Mouse (Mus musculus): ENCODE data around the gene Nip7. TPM values are rescaled to one million over a fixed set of nuclear protein-coding genes. Genes with fewer than 3 reads are reported as not detected.
A peak's percentile ranks its signal among the peaks of the same experiment; 100 is the strongest.

The Nip7 gene
- polyA plus RNA-seq, 1 experiment from 2014 or later = 108 TPM

DNA sequence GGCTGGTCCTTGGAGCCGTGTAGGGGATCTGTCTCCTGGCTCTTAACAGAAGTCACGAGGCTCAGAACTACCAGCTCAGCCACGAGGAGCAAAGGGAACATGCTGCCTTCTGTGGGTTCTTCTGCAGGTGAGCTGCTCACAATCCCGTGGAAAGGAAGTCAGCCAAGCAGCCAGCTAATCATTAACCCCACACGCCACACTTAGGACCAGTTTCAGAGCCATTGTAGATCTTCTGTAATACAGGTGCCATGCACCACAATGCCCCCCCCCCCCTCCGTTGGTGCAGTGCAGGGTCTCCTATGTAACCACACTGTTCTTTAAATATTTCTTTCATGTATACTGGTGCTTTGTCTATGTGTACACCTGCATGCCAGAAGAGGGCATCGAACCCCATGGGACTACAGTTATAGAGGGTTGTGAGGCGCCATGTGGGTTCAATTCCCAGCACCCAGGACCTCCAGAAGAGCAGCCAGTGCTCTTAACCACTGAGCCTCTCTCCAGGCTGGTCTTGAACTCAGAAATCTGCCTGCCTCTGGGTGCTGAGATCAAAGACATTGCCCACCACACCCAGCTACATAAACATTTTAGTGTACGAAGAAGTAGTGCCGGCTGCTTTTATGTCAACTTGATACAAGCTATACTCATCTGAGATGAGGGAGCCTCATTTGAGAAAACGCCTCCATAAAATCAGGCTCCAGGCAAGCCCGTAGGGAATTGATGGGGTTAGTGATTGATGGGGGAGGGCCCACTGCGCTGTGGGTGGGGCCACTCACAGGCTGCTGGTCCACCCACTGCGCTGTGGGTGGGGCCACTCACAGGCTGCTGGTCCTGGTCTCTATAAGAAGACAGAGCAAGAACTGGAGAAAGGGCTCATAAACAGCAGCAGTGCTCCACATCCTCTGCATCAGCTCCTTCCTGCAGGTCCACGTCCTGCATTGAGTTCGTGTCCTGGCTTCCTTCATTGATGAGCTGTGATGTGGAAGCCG is 9.1 kb downstream of the Nip7 start, which contains the start of gene Tmed6:
Gene Tmed6 (minus strand): TSS at position 134 of the 986 bp plus-strand sequence.
- Histone ChIP-seq H3K27me3 (ENCODE audit: insufficient read depth, low read length) (no peaks in the 10 kb centered on the region), H3K4me1 (ENCODE audit: insufficient read depth) (no peaks in the 10 kb centered on the region), H3K27ac (ENCODE audit: low read depth) (no peak within 1 kb of the TSS), H3K9ac (no peak within 1 kb of the TSS), H3K4me3 (ENCODE audit: low read depth, low read length) (no peak within 1 kb of the TSS), H3K9me3 (ENCODE audit: low read depth, low read length) (no peaks in the 10 kb centered on the region), H3K36me3 (ENCODE audit: insufficient read depth) (peaks cover 18% of the 10 kb centered on the region), H3K4me2 (no peak within 1 kb of the TSS)
- DNase-seq (peak; percentile 18), ATAC-seq (ENCODE audit: insufficient read depth) (no peak)
- no peak for TF ChIP-seq CTCF (IDR thresholded peaks at IDR 0.05; ENCODE audit: low read depth)
- 44% methylated on average over 17 of the region's 17 CpGs for WGBS

DNA sequence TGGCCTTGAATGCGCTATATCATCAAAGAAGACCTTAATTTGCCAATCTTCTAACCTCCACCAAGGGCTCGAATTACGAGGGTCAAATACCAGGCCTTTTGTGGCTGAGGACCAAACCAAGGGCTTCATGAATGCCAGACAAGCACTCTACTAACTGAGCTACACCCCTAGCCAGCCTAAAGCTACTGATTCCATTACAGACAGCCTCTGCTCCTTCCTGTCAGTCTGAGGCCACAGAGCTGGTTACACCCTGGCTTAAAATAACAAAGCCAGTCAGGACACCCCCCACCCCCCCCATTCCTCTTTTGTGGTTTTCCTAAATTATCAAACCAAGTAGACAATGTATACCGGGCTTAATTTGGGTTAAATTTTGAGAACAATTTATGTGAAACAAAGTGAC is 17.0 kb downstream of the Nip7 start:
- Histone ChIP-seq H3K27me3 (ENCODE audit: insufficient read depth, low read length) (no peaks in the 10 kb centered on the region), H3K27ac (ENCODE audit: low read depth) (no peak overlapping the region), H3K4me2 (no peak overlapping the region), H3K9me3 (ENCODE audit: low read depth, low read length) (no peaks in the 10 kb centered on the region), H3K4me3 (ENCODE audit: low read depth, low read length) (no peak overlapping the region), H3K4me1 (ENCODE audit: insufficient read depth) (no peaks in the 10 kb centered on the region), H3K9ac (no peak overlapping the region), H3K36me3 (ENCODE audit: insufficient read depth) (peaks cover 73% of the 10 kb centered on the region)
- no peak for TF ChIP-seq CTCF (IDR thresholded peaks at IDR 0.05; ENCODE audit: low read depth)
- WGBS = 74% methylated on average over 4 of the region's 4 CpGs
- no peak for DNase-seq
- no peak for ATAC-seq (ENCODE audit: insufficient read depth)

DNA sequence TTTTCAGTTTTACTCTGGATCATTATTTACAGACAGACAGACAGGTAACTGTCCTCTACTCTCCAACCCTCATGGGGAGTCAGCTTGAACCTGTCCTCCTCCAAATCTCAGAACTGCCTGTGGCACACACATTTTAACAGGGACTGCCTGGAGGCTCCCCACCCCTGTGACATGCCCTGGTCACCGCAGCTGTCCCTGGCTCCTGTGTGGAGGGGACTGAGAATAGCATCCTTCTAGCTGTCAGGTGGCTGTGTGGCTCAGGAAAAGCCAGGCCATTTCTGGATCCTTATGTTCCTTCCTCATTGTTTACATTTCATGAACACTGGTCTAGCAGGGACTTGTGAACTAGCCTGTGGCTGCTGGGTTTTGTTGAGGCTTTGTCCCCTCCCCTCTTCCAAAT is 17.5 kb downstream of the Nip7 start:
- DNase-seq (no peak), ATAC-seq (ENCODE audit: insufficient read depth) (no peak)
- Histone ChIP-seq H3K4me3 (ENCODE audit: low read depth, low read length) (no peak overlapping the region), H3K4me2 (no peak overlapping the region), H3K27ac (ENCODE audit: low read depth) (no peak overlapping the region), H3K9ac (no peak overlapping the region), H3K4me1 (ENCODE audit: insufficient read depth) (no peaks in the 10 kb centered on the region), H3K9me3 (ENCODE audit: low read depth, low read length) (no peaks in the 10 kb centered on the region), H3K27me3 (ENCODE audit: insufficient read depth, low read length) (no peaks in the 10 kb centered on the region), H3K36me3 (ENCODE audit: insufficient read depth) (peaks cover 76% of the 10 kb centered on the region)
- WGBS = 82% methylated on average over 1 of the region's 1 CpGs
- TF ChIP-seq CTCF (IDR thresholded peaks at IDR 0.05; ENCODE audit: low read depth) = no peak

DNA sequence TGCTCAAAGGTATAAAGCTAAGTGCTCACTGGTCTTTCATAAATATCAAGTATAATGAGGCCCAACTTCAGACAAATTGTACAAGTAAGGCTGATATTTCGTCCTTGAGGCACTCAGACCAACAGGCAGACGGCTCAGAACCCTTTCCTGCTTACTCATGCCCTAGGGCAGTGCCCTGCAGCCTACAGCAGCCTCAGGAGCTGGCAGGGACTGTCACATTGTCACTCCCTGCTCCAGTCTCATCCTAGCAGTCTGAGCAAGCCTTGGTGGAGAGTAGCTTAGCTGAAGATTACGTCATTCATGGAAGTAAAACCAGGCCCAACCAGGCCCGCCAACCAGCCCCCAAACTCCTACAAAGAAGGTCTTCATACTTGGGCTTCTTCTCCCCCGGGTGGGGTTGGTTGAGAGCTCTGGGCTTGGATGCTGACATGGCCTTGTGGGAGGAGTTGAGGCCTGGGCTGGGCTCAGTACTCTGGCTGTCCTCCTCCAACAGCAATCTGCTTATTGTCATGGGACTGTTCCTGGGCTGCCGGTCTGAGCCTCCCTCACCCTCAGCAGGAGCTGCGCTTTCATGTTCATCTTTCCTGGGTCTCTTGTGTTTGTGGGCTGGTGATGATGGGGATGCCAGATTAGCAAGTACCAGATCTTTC is 19.7 kb downstream of the Nip7 start:
- H3K9ac ChIP-seq = no peak overlapping the region
- H3K36me3 ChIP-seq (ENCODE audit: insufficient read depth) = peaks cover 79% of the 10 kb centered on the region
- H3K27ac ChIP-seq (ENCODE audit: low read depth) = no peak overlapping the region
- no peak for TF ChIP-seq CTCF (IDR thresholded peaks at IDR 0.05; ENCODE audit: low read depth)
- H3K4me3 ChIP-seq (ENCODE audit: low read depth, low read length) = no peak overlapping the region
- H3K9me3 ChIP-seq (ENCODE audit: low read depth, low read length) = no peaks in the 10 kb centered on the region
- ATAC-seq (ENCODE audit: insufficient read depth) (no peak), DNase-seq (no peak)
- H3K4me2 ChIP-seq = no peak overlapping the region
- 90% methylated on average over 7 of the region's 7 CpGs for WGBS
- no peaks in the 10 kb centered on the region for H3K27me3 ChIP-seq (ENCODE audit: insufficient read depth, low read length)
- H3K4me1 ChIP-seq (ENCODE audit: insufficient read depth) = no peaks in the 10 kb centered on the region

DNA sequence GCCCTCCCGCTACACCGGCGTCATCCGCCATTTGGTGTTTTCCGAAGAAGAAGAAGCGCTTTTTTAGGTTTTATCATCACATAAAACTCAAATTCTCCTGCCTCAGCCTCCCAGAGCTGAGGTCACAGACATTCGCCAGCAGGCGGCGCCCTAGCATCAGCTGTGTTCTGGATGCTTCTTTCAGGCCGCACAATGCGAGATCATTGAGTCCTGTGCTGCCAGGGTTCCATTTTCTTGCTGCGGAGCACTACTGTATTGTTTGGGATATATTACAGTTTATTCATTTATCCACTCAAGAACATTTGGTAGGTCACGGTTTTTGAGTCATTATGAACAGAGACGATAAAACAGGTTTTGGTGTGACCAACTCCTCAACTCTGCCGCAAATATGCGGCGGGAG is 28.7 kb downstream of the Nip7 start:
- Histone ChIP-seq H3K4me2 (no peak overlapping the region), H3K9ac (no peak overlapping the region), H3K36me3 (ENCODE audit: insufficient read depth) (peaks cover 73% of the 10 kb centered on the region), H3K4me3 (ENCODE audit: low read depth, low read length) (no peak overlapping the region), H3K27me3 (ENCODE audit: insufficient read depth, low read length) (no peaks in the 10 kb centered on the region), H3K9me3 (ENCODE audit: low read depth, low read length) (no peaks in the 10 kb centered on the region), H3K4me1 (ENCODE audit: insufficient read depth) (no peaks in the 10 kb centered on the region), H3K27ac (ENCODE audit: low read depth) (no peak overlapping the region)
- WGBS = 96% methylated on average over 17 of the region's 17 CpGs
- peak; percentile 20 for DNase-seq
- peak; percentile 45 for TF ChIP-seq CTCF (IDR thresholded peaks at IDR 0.05; ENCODE audit: low read depth)
- ATAC-seq (ENCODE audit: insufficient read depth) = no peak

DNA sequence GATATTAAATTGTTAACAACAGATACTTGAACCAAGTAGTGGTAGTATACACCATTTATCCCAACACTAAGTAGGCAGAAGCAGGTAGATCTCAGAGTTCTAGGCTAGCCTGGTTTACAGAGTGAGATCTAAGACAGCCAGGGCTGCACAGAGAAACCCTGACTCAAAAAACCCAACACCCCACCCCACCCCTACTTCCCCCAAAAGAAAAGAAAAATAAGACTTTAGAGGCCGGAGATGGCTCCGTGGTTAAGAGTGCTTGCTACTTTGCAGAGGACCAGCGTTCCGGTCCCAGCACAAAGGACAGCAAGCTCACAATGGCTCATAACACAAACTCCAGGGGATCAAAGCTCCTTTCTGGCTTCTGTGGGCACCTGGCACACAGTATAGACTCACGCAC is 29.3 kb downstream of the Nip7 start:
- H3K9ac ChIP-seq = no peak overlapping the region
- no peak for TF ChIP-seq CTCF (IDR thresholded peaks at IDR 0.05; ENCODE audit: low read depth)
- 98% methylated on average over 5 of the region's 5 CpGs for WGBS
- no peak for ATAC-seq (ENCODE audit: insufficient read depth)
- no peak overlapping the region for H3K27ac ChIP-seq (ENCODE audit: low read depth)
- no peaks in the 10 kb centered on the region for H3K4me1 ChIP-seq (ENCODE audit: insufficient read depth)
- no peak overlapping the region for H3K4me3 ChIP-seq (ENCODE audit: low read depth, low read length)
- no peak overlapping the region for H3K4me2 ChIP-seq
- H3K9me3 ChIP-seq (ENCODE audit: low read depth, low read length) = no peaks in the 10 kb centered on the region
- no peak for DNase-seq
- no peaks in the 10 kb centered on the region for H3K27me3 ChIP-seq (ENCODE audit: insufficient read depth, low read length)
- peaks cover 73% of the 10 kb centered on the region for H3K36me3 ChIP-seq (ENCODE audit: insufficient read depth)

DNA sequence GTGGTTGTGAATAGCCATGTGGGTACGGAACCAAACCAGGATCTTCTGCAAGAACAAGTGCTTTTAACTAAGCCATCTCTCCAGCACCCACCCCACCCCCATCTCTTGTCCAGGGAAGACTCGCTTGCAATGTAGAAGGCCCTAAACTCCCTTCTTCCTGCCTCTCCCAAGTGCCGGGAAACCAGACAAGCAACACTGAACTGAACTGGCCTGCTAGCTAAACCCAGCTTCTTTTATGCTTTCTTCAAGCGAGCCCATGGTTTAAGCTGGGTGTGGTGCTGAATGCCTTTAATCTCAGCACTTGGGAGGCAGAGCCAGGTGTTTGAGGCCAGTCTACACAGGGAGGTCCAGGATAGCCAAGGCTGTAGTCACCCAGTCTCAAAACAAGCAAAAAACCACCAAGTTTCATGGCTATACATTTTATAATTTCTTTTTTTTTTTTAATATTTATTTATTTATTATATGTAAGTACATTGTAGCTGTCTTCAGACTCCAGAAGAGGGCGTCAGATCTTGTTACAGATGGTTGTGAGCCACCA is 31.9 kb downstream of the Nip7 start:
- H3K9ac ChIP-seq = no peak overlapping the region
- ATAC-seq (ENCODE audit: insufficient read depth) (no peak), DNase-seq (no peak)
- H3K4me2 ChIP-seq = no peak overlapping the region
- no peak for TF ChIP-seq CTCF (IDR thresholded peaks at IDR 0.05; ENCODE audit: low read depth)
- no peaks in the 10 kb centered on the region for H3K4me1 ChIP-seq (ENCODE audit: insufficient read depth)
- no peaks in the 10 kb centered on the region for H3K9me3 ChIP-seq (ENCODE audit: low read depth, low read length)
- H3K36me3 ChIP-seq (ENCODE audit: insufficient read depth) = peaks cover 71% of the 10 kb centered on the region
- no peak overlapping the region for H3K27ac ChIP-seq (ENCODE audit: low read depth)
- H3K27me3 ChIP-seq (ENCODE audit: insufficient read depth, low read length) = no peaks in the 10 kb centered on the region
- WGBS = 94% methylated on average over 5 of the region's 5 CpGs
- H3K4me3 ChIP-seq (ENCODE audit: low read depth, low read length) = no peak overlapping the region

Measured in lung, embryonic 14.5 days (tissue).